Mouse (Mus musculus): ENCODE measurements at regions not wholly inside any gene's neighbourhood (a gene's known extent, or its start where the extent isn't known, plus 50 kb on each side); places are given as distances from the start of the nearest gene placed in this dataset.

GRCm38 (mm10) chr6:141148417-141149169 is 100.5 kb upstream of the Pde3a start:
- Histone ChIP-seq H3K4me1 (ENCODE audit: insufficient read depth, low read length) (no peaks in the 10 kb centered on the region), H3K9me3 (ENCODE audit: low read length) (no peaks in the 10 kb centered on the region), H3K27ac (ENCODE audit: low read depth, low read length) (no peak overlapping the region), H3K27me3 (ENCODE audit: insufficient read depth, low read length) (no peaks in the 10 kb centered on the region), H3K9ac (replicated peaks; ENCODE audit: low read length, poor library complexity, severe bottlenecking) (no peak overlapping the region), H3K4me3 (ENCODE audit: low read depth, low read length) (no peak overlapping the region), H3K4me2 (ENCODE audit: low read depth, low read length, poor library complexity, severe bottlenecking) (no peak overlapping the region), H3K36me3 (ENCODE audit: insufficient read depth, low read length) (no peaks in the 10 kb centered on the region)
- peak; percentile 5 for DNase-seq (ENCODE audit: low spot score)
- TF ChIP-seq CTCF (IDR thresholded peaks at IDR 0.05), result no peak
- 55% methylated on average over 5 of the region's 5 CpGs for WGBS
- no peak for ATAC-seq (ENCODE audit: low FRiP score)

- H3K9me3 ChIP-seq (ENCODE audit: low read length), result no peaks in the 10 kb centered on the region
- WGBS, result 89% methylated on average over 12 of the region's 12 CpGs
- TF ChIP-seq CTCF (IDR thresholded peaks at IDR 0.05), result no peak
- no peak for DNase-seq (ENCODE audit: low spot score)
- H3K9ac ChIP-seq (replicated peaks; ENCODE audit: low read length, poor library complexity, severe bottlenecking), result no peak overlapping the region
- no peak overlapping the region for H3K4me3 ChIP-seq (ENCODE audit: low read depth, low read length)
- H3K27me3 ChIP-seq (ENCODE audit: insufficient read depth, low read length), result no peaks in the 10 kb centered on the region
- ATAC-seq (ENCODE audit: low FRiP score), result no peak
- no peaks in the 10 kb centered on the region for H3K36me3 ChIP-seq (ENCODE audit: insufficient read depth, low read length)
- H3K4me2 ChIP-seq (ENCODE audit: low read depth, low read length, poor library complexity, severe bottlenecking), result no peak overlapping the region
- no peaks in the 10 kb centered on the region for H3K4me1 ChIP-seq (ENCODE audit: insufficient read depth, low read length)
- H3K27ac ChIP-seq (ENCODE audit: low read depth, low read length), result no peak overlapping the region
Observed at GRCm38 (mm10) chr6:141149170-141149917, 99.7 kb upstream of the Pde3a start.

- no peak for ATAC-seq (ENCODE audit: low FRiP score)
- no peak for TF ChIP-seq CTCF (IDR thresholded peaks at IDR 0.05)
- DNase-seq (ENCODE audit: low spot score), result no peak
- no peaks in the 10 kb centered on the region for H3K4me1 ChIP-seq (ENCODE audit: insufficient read depth, low read length)
- no peak overlapping the region for H3K27ac ChIP-seq (ENCODE audit: low read depth, low read length)
- no peak overlapping the region for H3K4me3 ChIP-seq (ENCODE audit: low read depth, low read length)
- no peaks in the 10 kb centered on the region for H3K27me3 ChIP-seq (ENCODE audit: insufficient read depth, low read length)
- H3K9me3 ChIP-seq (ENCODE audit: low read length), result no peaks in the 10 kb centered on the region
- 82% methylated on average over 5 of the region's 5 CpGs for WGBS
- H3K9ac ChIP-seq (replicated peaks; ENCODE audit: low read length, poor library complexity, severe bottlenecking), result no peak overlapping the region
- no peak overlapping the region for H3K4me2 ChIP-seq (ENCODE audit: low read depth, low read length, poor library complexity, severe bottlenecking)
- no peaks in the 10 kb centered on the region for H3K36me3 ChIP-seq (ENCODE audit: insufficient read depth, low read length)
Observed at GRCm38 (mm10) chr6:141159326-141159725, 89.7 kb upstream of the Pde3a start.

- H3K4me3 ChIP-seq (ENCODE audit: low read depth, low read length), result no peak overlapping the region
- H3K36me3 ChIP-seq (ENCODE audit: insufficient read depth, low read length), result no peaks in the 10 kb centered on the region
- no peaks in the 10 kb centered on the region for H3K9me3 ChIP-seq (ENCODE audit: low read length)
- no peaks in the 10 kb centered on the region for H3K4me1 ChIP-seq (ENCODE audit: insufficient read depth, low read length)
- no peak for TF ChIP-seq CTCF (IDR thresholded peaks at IDR 0.05)
- WGBS, result 80% methylated on average over 3 of the region's 3 CpGs
- ATAC-seq (ENCODE audit: low FRiP score) (no peak), DNase-seq (ENCODE audit: low spot score) (no peak)
- no peak overlapping the region for H3K4me2 ChIP-seq (ENCODE audit: low read depth, low read length, poor library complexity, severe bottlenecking)
- H3K27me3 ChIP-seq (ENCODE audit: insufficient read depth, low read length), result no peaks in the 10 kb centered on the region
- no peak overlapping the region for H3K9ac ChIP-seq (replicated peaks; ENCODE audit: low read length, poor library complexity, severe bottlenecking)
- H3K27ac ChIP-seq (ENCODE audit: low read depth, low read length), result no peak overlapping the region
Observed at GRCm38 (mm10) chr6:141161626-141162233, 87.3 kb upstream of the Pde3a start.

GRCm38 (mm10) chr6:141167270-141167669 is 81.8 kb upstream of the Pde3a start:
- Histone ChIP-seq H3K27me3 (ENCODE audit: insufficient read depth, low read length) (no peaks in the 10 kb centered on the region), H3K4me1 (ENCODE audit: insufficient read depth, low read length) (no peaks in the 10 kb centered on the region), H3K36me3 (ENCODE audit: insufficient read depth, low read length) (no peaks in the 10 kb centered on the region), H3K4me3 (ENCODE audit: low read depth, low read length) (no peak overlapping the region), H3K9me3 (ENCODE audit: low read length) (no peaks in the 10 kb centered on the region), H3K9ac (replicated peaks; ENCODE audit: low read length, poor library complexity, severe bottlenecking) (no peak overlapping the region), H3K27ac (ENCODE audit: low read depth, low read length) (no peak overlapping the region), H3K4me2 (ENCODE audit: low read depth, low read length, poor library complexity, severe bottlenecking) (no peak overlapping the region)
- no peak for TF ChIP-seq CTCF (IDR thresholded peaks at IDR 0.05)
- WGBS, result 61% methylated on average over 3 of the region's 3 CpGs
- DNase-seq (ENCODE audit: low spot score) (no peak), ATAC-seq (ENCODE audit: low FRiP score) (no peak)

- ATAC-seq (ENCODE audit: low FRiP score), result no peak
- no peak for TF ChIP-seq CTCF (IDR thresholded peaks at IDR 0.05)
- no peak overlapping the region for H3K27ac ChIP-seq (ENCODE audit: low read depth, low read length)
Observed at GRCm38 (mm10) chr6:141168356-141168755, 80.7 kb upstream of the Pde3a start.

More at GRCm38 (mm10) chr6:141168356-141168755, 80.7 kb upstream of the Pde3a start:
- Histone ChIP-seq H3K36me3 (ENCODE audit: insufficient read depth, low read length) (no peaks in the 10 kb centered on the region), H3K9me3 (ENCODE audit: low read length) (no peaks in the 10 kb centered on the region), H3K9ac (replicated peaks; ENCODE audit: low read length, poor library complexity, severe bottlenecking) (no peak overlapping the region), H3K4me3 (ENCODE audit: low read depth, low read length) (no peak overlapping the region), H3K4me2 (ENCODE audit: low read depth, low read length, poor library complexity, severe bottlenecking) (no peak overlapping the region), H3K4me1 (ENCODE audit: insufficient read depth, low read length) (no peaks in the 10 kb centered on the region), H3K27me3 (ENCODE audit: insufficient read depth, low read length) (no peaks in the 10 kb centered on the region)
- WGBS, result 55% methylated on average over 3 of the region's 3 CpGs
- no peak for DNase-seq (ENCODE audit: low spot score)

Measured in midbrain, postnatal 0 days (tissue).